Mouse (Mus musculus) ES-E14 (cell line): ENCODE data around the gene Hmgb4. TPM values are rescaled to one million over a fixed set of nuclear protein-coding genes. Genes with fewer than 3 reads are reported as not detected.

Source experiments
- DNase-seq: peaks from one replicate; pipeline ENCODE4 v3.0.0-alpha.2; 2013; ENCODE audit warnings: low read depth, low spot score
- H3K27ac ChIP-seq: 2 replicates; pipeline ENCODE4 v1.5.1; 2012; ENCODE audit warnings: low read depth, mild to moderate bottlenecking, low read length, moderate library complexity, mixed read lengths; ENCODE audit not compliant: poor library complexity, insufficient read depth, severe bottlenecking
- H3K36me3 ChIP-seq: 2 replicates; pipeline ENCODE4 v1.6.1; 2012; ENCODE audit warnings: mild to moderate bottlenecking, low read length, moderate library complexity, mixed read lengths; ENCODE audit not compliant: control insufficient read depth, poor library complexity, insufficient read depth, severe bottlenecking
- H3K4me1 ChIP-seq, 2 experiments: fragments of 150-350 bp in 1 of 2; sonication (generic) in 1 of 2; 2 replicates each; pipeline ENCODE4 v1.6.1; 2012; ENCODE audit warnings: low read length in 2 of 2, mild to moderate bottlenecking in 1 of 2, mixed read lengths in 1 of 2; ENCODE audit not compliant: control insufficient read depth in 2 of 2, insufficient read depth in 2 of 2, poor library complexity in 1 of 2
- H3K4me3 ChIP-seq, 2 experiments: fragments of 150-350 bp in 1 of 2; sonication (generic) in 1 of 2; 2 replicates each; pipeline ENCODE4 v1.5.1; 2012; ENCODE audit warnings: low read length in 2 of 2, low read depth in 1 of 2, mild to moderate bottlenecking in 1 of 2, mixed read lengths in 1 of 2; ENCODE audit not compliant: insufficient read depth in 1 of 2, poor library complexity in 1 of 2, severe bottlenecking in 1 of 2
- H3K9ac ChIP-seq: 2 replicates; pipeline ENCODE4 v1.6.1; 2012; ENCODE audit warnings: low read depth, mild to moderate bottlenecking, low read length, mixed read lengths; ENCODE audit not compliant: poor library complexity, insufficient read depth, severe bottlenecking
- H3K9me3 ChIP-seq: fragments of 150-350 bp; sonication (generic); 2 replicates; pipeline ENCODE4 v1.6.1; 2012; ENCODE audit warnings: low read depth, mild to moderate bottlenecking, low read length; ENCODE audit not compliant: control insufficient read depth, insufficient read depth
- CHD2 ChIP-seq: IDR thresholded peaks from 2 replicates; pipeline ENCODE4 v1.6.1; 2014; ENCODE audit warnings: mild to moderate bottlenecking, low read depth, low read length, inconsistent platforms
- HCFC1 ChIP-seq: IDR thresholded peaks from 2 replicates; pipeline ENCODE4 v1.6.1; 2012; ENCODE audit warnings: low read length, inconsistent platforms, borderline replicate concordance; ENCODE audit not compliant: insufficient read depth
- MAFK ChIP-seq: IDR thresholded peaks from 2 replicates; pipeline ENCODE4 v1.6.1; 2014; ENCODE audit warnings: mild to moderate bottlenecking, low read depth, low read length, inconsistent platforms; ENCODE audit not compliant: insufficient read depth
- ZC3H11A ChIP-seq: IDR thresholded peaks from 2 replicates; pipeline ENCODE4 v1.6.1; 2012; ENCODE audit warnings: low read depth, mild to moderate bottlenecking, inconsistent platforms, low read length, borderline replicate concordance
- ZNF384 ChIP-seq: IDR thresholded peaks from 2 replicates; pipeline ENCODE4 v1.6.1; 2012; ENCODE audit warnings: low read depth, low read length, inconsistent platforms
- in situ Hi-C, 2 experiments: fragments of 600-800 bp; cut with MboI; formaldehyde crosslinking; loops; one replicate each; pipeline ENCODE4 v1.15.1; 2025; ENCODE audit warnings: low sequenced_read_pairs in 2 of 2, inconsistent platforms in 1 of 2; ENCODE audit not compliant: unreplicated experiment in 2 of 2
- total RNA-seq: library from RNA; depleted of rRNA; stranded (reverse); fragments of 300-350 nt; gene quantifications from 2 replicates; pipeline ENCODE4 v1.2.3, GENCODE M21; 2012

The Hmgb4 gene
- total RNA-seq, 1 experiment = not detected

DNA sequence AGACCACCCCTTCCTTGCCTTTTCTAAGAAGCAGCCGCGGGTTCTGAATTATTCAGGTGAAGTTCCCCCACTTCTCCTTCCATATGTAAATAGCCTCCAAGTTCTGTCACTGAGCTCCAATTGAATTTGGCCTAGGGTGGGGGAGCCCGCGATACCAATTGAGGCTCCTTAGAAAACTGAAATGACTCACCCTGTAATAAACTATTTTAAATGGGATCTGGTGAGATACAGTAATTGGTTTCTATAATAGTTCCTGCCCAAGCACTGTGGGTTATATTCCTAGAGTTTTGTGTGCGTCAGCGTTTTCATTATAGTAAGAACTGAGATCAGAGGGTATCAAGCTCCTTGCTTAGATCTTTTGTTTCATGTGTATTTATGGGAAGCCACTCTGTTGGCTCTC lies 14.8 kb upstream of the Hmgb4 start:
- no peak overlapping the region for H3K27ac ChIP-seq
- H3K9me3 ChIP-seq = no peaks in the 10 kb centered on the region
- H3K4me1 ChIP-seq = no peaks in the 10 kb centered on the region
- no peak overlapping the region for H3K9ac ChIP-seq
- no peak for DNase-seq
- H3K4me3 ChIP-seq = no peak overlapping the region
- in situ Hi-C loops = no loop called here
- no peaks in the 10 kb centered on the region for H3K36me3 ChIP-seq
- TF ChIP-seq ZC3H11A (no peak), ZNF384 (no peak), MAFK (no peak), HCFC1 (no peak)

DNA sequence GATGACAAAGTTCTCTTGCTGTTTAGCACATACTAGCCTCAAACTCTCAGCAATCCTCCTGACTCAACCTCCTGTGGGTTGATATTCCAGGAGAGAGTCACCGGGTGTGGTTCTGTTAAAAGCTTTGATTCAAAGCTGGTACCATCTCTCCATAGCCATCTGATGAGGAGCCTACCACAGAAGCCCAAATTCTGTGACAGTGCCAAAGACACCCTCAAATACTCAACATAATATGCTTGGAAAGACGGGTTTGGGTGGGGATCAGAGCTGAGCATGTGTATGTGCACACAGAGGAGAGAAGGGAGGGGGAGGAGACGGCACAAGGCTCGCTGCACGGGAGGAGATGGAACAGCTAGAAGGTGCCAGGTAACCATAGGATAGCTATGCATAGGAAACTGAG lies 14.4 kb upstream of the Hmgb4 start:
- DNase-seq = no peak
- in situ Hi-C loops = no loop called here
- Histone ChIP-seq H3K9me3 (no peaks in the 10 kb centered on the region), H3K36me3 (no peaks in the 10 kb centered on the region), H3K9ac (no peak overlapping the region), H3K27ac (no peak overlapping the region), H3K4me3 (no peak overlapping the region), H3K4me1 (no peaks in the 10 kb centered on the region)
- TF ChIP-seq CHD2 = no peak
- TF ChIP-seq HCFC1 = no peak

GRCm38 (mm10) chr4:128273146-128273545 lies 12.4 kb upstream of the Hmgb4 start:
- no peaks in the 10 kb centered on the region for H3K9me3 ChIP-seq
- H3K4me1 ChIP-seq = no peaks in the 10 kb centered on the region
- H3K4me3 ChIP-seq = no peak overlapping the region
- H3K9ac ChIP-seq = no peak overlapping the region
- no peak for DNase-seq
- TF ChIP-seq ZC3H11A = no peak
- no peak for TF ChIP-seq CHD2
- in situ Hi-C loops = no loop called here
- no peaks in the 10 kb centered on the region for H3K36me3 ChIP-seq
- no peak overlapping the region for H3K27ac ChIP-seq

GRCm38 (mm10) chr4:128272501-128272900 lies 11.7 kb upstream of the Hmgb4 start:
- in situ Hi-C loops = no loop called here
- TF ChIP-seq HCFC1 (no peak), ZC3H11A (no peak), MAFK (no peak), CHD2 (no peak), ZNF384 (no peak)

DNA sequence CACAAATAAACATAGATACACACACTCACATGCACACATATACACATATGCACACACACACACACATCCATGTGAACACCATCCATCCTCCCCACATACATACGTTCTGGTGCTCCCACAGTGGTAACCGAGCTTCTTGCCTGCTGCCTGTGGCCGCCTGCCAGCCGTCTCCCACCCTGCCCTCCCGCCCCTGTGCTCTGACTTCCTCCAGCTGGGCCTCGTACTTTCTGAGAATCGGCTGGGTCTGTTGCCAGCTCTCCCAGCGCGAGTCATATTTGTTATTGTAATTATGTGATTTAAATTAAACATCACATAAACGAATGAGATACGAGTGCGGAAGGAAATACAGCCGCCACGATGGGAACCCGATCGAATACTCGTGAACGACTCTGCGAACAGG lies 10.2 kb upstream of the Hmgb4 start:
- no peaks in the 10 kb centered on the region for H3K36me3 ChIP-seq
- H3K4me3 ChIP-seq = no peak overlapping the region
- in situ Hi-C loops = no loop called here
- no peaks in the 10 kb centered on the region for H3K9me3 ChIP-seq
- no peaks in the 10 kb centered on the region for H3K4me1 ChIP-seq
- no peak overlapping the region for H3K27ac ChIP-seq
- TF ChIP-seq CHD2 = no peak
- TF ChIP-seq ZNF384 = no peak
- TF ChIP-seq HCFC1 = no peak
- no peak for TF ChIP-seq ZC3H11A
- no peak for TF ChIP-seq MAFK
- no peak for DNase-seq
- no peak overlapping the region for H3K9ac ChIP-seq

More at GRCm38 (mm10) chr4:128272501-128272900, 11.7 kb upstream of the Hmgb4 start:
- Histone ChIP-seq H3K9me3 (no peaks in the 10 kb centered on the region), H3K36me3 (no peaks in the 10 kb centered on the region), H3K4me1 (no peaks in the 10 kb centered on the region), H3K4me3 (no peak overlapping the region), H3K9ac (no peak overlapping the region), H3K27ac (no peak overlapping the region)
- no peak for DNase-seq
